Mouse (Mus musculus): ENCODE measurements around the gene Ctps. TPM values are rescaled to one million over a fixed set of nuclear protein-coding genes. Genes with fewer than 3 reads are reported as not detected.

Gene Ctps
- polyA plus RNA-seq, 1 experiment from 2014 or later: 132 TPM

DNA sequence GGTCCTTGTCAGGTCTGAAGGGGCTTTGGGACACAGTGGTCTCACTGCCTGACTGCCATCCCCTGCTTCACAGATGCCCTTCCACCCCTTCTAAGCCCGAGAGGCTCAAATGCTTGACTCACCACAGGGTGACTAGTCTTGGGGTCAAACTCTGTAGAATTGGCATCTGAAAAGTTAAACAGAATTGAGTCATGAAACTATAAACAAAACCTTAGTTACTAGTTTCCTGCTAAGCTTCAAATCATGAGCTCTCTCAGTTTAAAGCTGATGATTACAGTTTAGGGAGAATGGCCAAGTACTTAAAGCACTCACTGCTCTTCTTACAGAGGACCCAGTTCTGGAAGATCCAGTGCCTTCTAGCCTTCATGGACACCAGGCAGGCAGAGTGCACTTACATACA is 25.2 kb downstream of the Ctps start:
- 83% methylated on average over 1 of the region's 1 CpGs for WGBS
- Histone ChIP-seq H3K27ac (ENCODE audit: low read depth, low read length) (no peak overlapping the region), H3K27me3 (ENCODE audit: control insufficient read depth, insufficient read depth, low read length) (no peaks in the 10 kb centered on the region), H3K4me2 (no peak overlapping the region), H3K4me1 (ENCODE audit: control insufficient read depth, insufficient read depth, low read length) (no peaks in the 10 kb centered on the region), H3K36me3 (ENCODE audit: control insufficient read depth, insufficient read depth, low read length) (peaks cover 36% of the 10 kb centered on the region), H3K4me3 (ENCODE audit: low read depth, low read length) (no peak overlapping the region), H3K9ac (ENCODE audit: low read length) (no peak overlapping the region), H3K9me3 (ENCODE audit: control insufficient read depth, low read length) (no peaks in the 10 kb centered on the region)
- DNase-seq (ENCODE audit: low spot score, missing footprints) (no peak), ATAC-seq (ENCODE audit: low FRiP score) (no peak)

DNA sequence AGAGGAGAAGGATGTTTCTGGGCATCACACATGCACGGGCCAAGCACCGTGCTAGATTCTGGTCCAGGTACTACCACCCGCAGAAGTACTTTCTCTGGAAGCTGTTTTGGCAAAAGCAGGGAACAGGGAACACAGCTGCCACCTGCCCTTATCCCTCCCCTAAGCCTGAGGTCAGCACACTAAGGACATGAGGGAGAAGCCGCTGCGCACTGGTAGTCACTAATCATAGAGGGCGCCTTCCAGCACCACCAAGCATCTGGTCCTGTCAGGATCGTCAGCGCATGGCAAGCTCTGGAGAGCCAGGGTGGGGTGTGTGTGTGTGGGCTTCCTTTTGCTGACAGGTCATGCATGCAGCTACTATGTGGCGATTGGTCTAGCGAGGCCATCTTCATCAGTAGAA is 31.4 kb downstream of the Ctps start:
- no peak overlapping the region for H3K4me3 ChIP-seq (ENCODE audit: low read depth, low read length)
- no peaks in the 10 kb centered on the region for H3K4me1 ChIP-seq (ENCODE audit: control insufficient read depth, insufficient read depth, low read length)
- no peak overlapping the region for H3K9ac ChIP-seq (ENCODE audit: low read length)
- no peaks in the 10 kb centered on the region for H3K9me3 ChIP-seq (ENCODE audit: control insufficient read depth, low read length)
- 0 out of 2 replicates have a peak, but pooled peaks have one; percentile 20 for ATAC-seq (ENCODE audit: low FRiP score)
- DNase-seq (ENCODE audit: low spot score, missing footprints): no peak
- no peak overlapping the region for H3K27ac ChIP-seq (ENCODE audit: low read depth, low read length)
- H3K36me3 ChIP-seq (ENCODE audit: control insufficient read depth, insufficient read depth, low read length): peaks cover 26% of the 10 kb centered on the region
- H3K4me2 ChIP-seq: no peak overlapping the region
- 88% methylated on average over 10 of the region's 10 CpGs for WGBS
- no peaks in the 10 kb centered on the region for H3K27me3 ChIP-seq (ENCODE audit: control insufficient read depth, insufficient read depth, low read length)

DNA sequence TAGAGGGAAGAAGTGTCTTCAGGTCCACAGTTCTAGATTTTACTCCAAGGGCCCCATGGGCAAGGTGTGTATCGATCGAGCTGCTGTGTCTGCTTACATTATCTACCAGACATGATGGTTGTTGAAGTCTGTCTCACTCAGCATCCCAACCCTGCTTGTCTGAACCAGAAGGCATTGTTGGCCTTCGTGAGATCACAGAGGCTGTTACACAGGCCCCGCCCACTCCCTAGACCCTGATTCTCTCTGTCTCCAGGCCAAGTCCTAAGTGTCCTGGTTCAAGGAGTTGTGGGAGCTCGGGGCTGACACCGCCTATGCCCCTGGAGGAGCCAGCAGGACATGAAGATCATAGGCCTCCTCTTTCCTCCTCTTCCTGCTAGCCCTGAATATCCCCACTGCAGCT is 38.1 kb downstream of the Ctps start, which contains the start of gene Slfnl1:
Gene Slfnl1 (plus strand): TSS at position 246 of the 400 bp plus-strand sequence.
- Histone ChIP-seq H3K4me3 (ENCODE audit: low read depth, low read length) (no peak within 1 kb of the TSS), H3K9ac (ENCODE audit: low read length) (no peak within 1 kb of the TSS), H3K4me1 (ENCODE audit: control insufficient read depth, insufficient read depth, low read length) (no peaks in the 10 kb centered on the region), H3K27ac (ENCODE audit: low read depth, low read length) (no peak within 1 kb of the TSS), H3K9me3 (ENCODE audit: control insufficient read depth, low read length) (no peaks in the 10 kb centered on the region), H3K27me3 (ENCODE audit: control insufficient read depth, insufficient read depth, low read length) (no peaks in the 10 kb centered on the region), H3K36me3 (ENCODE audit: control insufficient read depth, insufficient read depth, low read length) (peaks cover 7% of the 10 kb centered on the region), H3K4me2 (no peak within 1 kb of the TSS)
- WGBS: 83% methylated on average over 6 of the region's 6 CpGs
- ATAC-seq (ENCODE audit: low FRiP score) (no peak), DNase-seq (ENCODE audit: low spot score, missing footprints) (no peak)

DNA sequence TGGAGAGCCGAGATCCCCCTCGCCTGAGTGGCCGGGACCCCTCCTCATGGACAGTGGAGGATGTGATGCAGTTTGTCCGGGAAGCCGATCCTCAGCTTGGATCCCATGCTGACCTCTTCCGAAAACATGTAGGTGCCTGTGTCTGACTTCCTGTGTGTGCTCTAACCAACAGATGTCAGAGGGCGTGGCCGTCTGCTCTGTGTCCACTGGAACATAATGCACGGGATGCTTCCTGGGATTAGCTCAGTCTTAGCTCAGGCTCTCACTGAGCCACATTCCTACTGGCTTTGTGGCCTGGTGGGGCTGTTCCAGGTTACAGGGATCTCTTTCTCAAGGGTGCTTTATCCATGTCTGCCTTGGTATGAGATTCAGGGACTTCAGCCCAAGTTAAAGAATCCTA is 41.9 kb downstream of the Ctps start:
- Histone ChIP-seq H3K27me3 (ENCODE audit: control insufficient read depth, insufficient read depth, low read length) (no peaks in the 10 kb centered on the region), H3K4me2 (no peak overlapping the region), H3K4me1 (ENCODE audit: control insufficient read depth, insufficient read depth, low read length) (no peaks in the 10 kb centered on the region), H3K9ac (ENCODE audit: low read length) (no peak overlapping the region), H3K36me3 (ENCODE audit: control insufficient read depth, insufficient read depth, low read length) (peaks cover 16% of the 10 kb centered on the region), H3K27ac (ENCODE audit: low read depth, low read length) (no peak overlapping the region), H3K4me3 (ENCODE audit: low read depth, low read length) (no peak overlapping the region), H3K9me3 (ENCODE audit: control insufficient read depth, low read length) (no peaks in the 10 kb centered on the region)
- ATAC-seq (ENCODE audit: low FRiP score) (no peak), DNase-seq (ENCODE audit: low spot score, missing footprints) (no peak)
- 71% methylated on average over 9 of the region's 9 CpGs for WGBS

DNA sequence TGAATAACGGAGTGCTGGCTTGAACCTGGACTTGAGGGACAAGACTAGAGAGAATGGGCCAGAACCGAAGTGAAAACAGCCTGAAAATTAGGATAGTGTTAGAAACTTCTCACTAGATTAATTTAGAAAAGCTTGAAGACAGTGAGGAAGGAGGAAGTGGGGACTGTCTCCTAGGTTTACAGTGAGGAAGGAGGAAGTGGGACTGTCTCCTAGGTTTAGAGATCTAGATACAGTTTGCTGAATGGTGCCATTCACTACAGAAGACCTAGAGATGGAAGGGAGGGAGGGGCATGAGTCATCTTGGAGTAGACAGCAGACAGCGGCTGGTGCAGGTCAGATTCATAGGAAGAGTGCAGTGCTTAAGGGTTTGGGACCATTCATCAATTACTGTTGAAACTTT is 47.0 kb downstream of the Ctps start:
- DNase-seq (ENCODE audit: low spot score, missing footprints) (no peak), ATAC-seq (ENCODE audit: low FRiP score) (no peak)
- WGBS: 96% methylated on average over 3 of the region's 3 CpGs
- Histone ChIP-seq H3K9me3 (ENCODE audit: control insufficient read depth, low read length) (no peaks in the 10 kb centered on the region), H3K36me3 (ENCODE audit: control insufficient read depth, insufficient read depth, low read length) (peaks cover 20% of the 10 kb centered on the region), H3K4me3 (ENCODE audit: low read depth, low read length) (no peak overlapping the region), H3K9ac (ENCODE audit: low read length) (no peak overlapping the region), H3K4me1 (ENCODE audit: control insufficient read depth, insufficient read depth, low read length) (no peaks in the 10 kb centered on the region), H3K27me3 (ENCODE audit: control insufficient read depth, insufficient read depth, low read length) (no peaks in the 10 kb centered on the region), H3K4me2 (no peak overlapping the region), H3K27ac (ENCODE audit: low read depth, low read length) (no peak overlapping the region)

DNA sequence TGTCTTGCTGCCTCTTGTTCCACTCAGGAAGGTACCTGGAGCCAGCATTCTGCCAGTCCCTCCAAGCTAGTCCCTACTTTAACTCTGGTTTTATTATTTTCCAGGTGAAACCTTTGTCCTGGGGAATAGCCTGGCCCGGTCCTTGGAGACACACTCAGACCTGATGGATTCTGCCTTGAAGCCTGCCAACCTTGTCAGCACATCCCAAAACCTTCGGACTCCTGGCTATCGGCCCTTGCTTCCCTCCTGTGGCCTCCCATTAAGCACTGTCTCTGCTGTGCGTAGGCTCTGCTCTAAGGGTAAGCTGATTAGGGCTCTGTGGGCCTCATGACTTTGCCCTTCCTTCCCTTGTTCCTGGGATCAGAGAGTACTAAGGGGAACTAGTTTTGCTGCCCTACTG is 47.7 kb downstream of the Ctps start:
- Histone ChIP-seq H3K36me3 (ENCODE audit: control insufficient read depth, insufficient read depth, low read length) (peaks cover 20% of the 10 kb centered on the region; the same call in 1 of the 2 replicates), H3K9ac (ENCODE audit: low read length) (no peak overlapping the region), H3K27ac (ENCODE audit: low read depth, low read length) (no peak overlapping the region), H3K4me1 (ENCODE audit: control insufficient read depth, insufficient read depth, low read length) (no peaks in the 10 kb centered on the region), H3K9me3 (ENCODE audit: control insufficient read depth, low read length) (no peaks in the 10 kb centered on the region), H3K4me3 (ENCODE audit: low read depth, low read length) (no peak overlapping the region), H3K27me3 (ENCODE audit: control insufficient read depth, insufficient read depth, low read length) (no peaks in the 10 kb centered on the region), H3K4me2 (no peak overlapping the region)
- WGBS: 86% methylated on average over 4 of the region's 4 CpGs
- ATAC-seq (ENCODE audit: low FRiP score) (no peak), DNase-seq (ENCODE audit: low spot score, missing footprints) (peak; percentile 14)

DNA sequence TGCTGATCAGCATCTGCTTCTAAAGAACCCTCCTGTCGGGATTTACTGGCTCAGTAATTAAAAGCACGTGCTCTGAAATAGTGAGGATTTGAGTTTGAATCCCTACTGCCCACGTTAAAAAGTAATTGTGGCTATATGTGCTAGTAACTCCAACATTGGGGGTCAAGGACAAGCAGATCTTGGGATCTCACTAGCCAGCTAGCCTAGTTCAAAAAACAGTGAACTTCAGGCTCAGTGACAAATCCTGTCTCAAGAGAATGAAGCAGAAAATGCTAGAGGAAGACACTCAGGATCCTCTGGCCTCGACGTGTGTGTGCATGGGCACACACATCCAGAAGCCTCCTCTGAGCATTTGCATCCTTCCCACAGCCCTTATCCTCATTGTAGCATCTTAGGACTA is 48.3 kb downstream of the Ctps start:
- no peak overlapping the region for H3K4me3 ChIP-seq (ENCODE audit: low read depth, low read length)
- no peaks in the 10 kb centered on the region for H3K27me3 ChIP-seq (ENCODE audit: control insufficient read depth, insufficient read depth, low read length)
- no peak overlapping the region for H3K27ac ChIP-seq (ENCODE audit: low read depth, low read length)
- peaks cover 20% of the 10 kb centered on the region; the same call in 1 of the 2 replicates for H3K36me3 ChIP-seq (ENCODE audit: control insufficient read depth, insufficient read depth, low read length)
- DNase-seq (ENCODE audit: low spot score, missing footprints) (peak; percentile 62), ATAC-seq (ENCODE audit: low FRiP score) (no peak)
- no peak overlapping the region for H3K9ac ChIP-seq (ENCODE audit: low read length)
- no peak overlapping the region for H3K4me2 ChIP-seq
- no peaks in the 10 kb centered on the region for H3K9me3 ChIP-seq (ENCODE audit: control insufficient read depth, low read length)
- 75% methylated on average over 5 of the region's 5 CpGs for WGBS
- H3K4me1 ChIP-seq (ENCODE audit: control insufficient read depth, insufficient read depth, low read length): no peaks in the 10 kb centered on the region

DNA sequence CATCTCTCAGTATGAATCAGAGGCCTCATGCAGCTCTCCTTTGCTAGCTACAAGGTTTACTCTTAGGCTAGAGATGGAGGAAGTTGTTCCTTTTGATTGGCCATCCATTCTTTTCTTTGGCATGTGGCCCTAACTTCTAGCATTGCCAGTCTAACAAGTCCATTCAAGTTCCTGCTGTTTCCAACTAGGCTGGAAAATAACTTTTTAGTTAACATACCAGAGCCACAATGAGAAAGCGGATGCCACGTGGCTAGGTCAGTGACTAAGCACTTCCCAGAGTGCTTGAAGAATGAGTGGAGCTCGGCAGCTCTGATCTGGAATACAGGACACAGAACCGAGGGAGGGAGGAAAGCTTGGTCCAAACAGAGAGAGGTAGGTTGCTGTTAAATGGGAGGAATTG is 52.7 kb downstream of the Ctps start:
- 90% methylated on average over 4 of the region's 4 CpGs for WGBS
- DNase-seq (ENCODE audit: low spot score, missing footprints) (peak; percentile 76), ATAC-seq (ENCODE audit: low FRiP score) (no peak)
- H3K4me1 ChIP-seq (ENCODE audit: control insufficient read depth, insufficient read depth, low read length): no peaks in the 10 kb centered on the region
- H3K4me3 ChIP-seq (ENCODE audit: low read depth, low read length): no peak overlapping the region
- no peaks in the 10 kb centered on the region for H3K27me3 ChIP-seq (ENCODE audit: control insufficient read depth, insufficient read depth, low read length)
- H3K36me3 ChIP-seq (ENCODE audit: control insufficient read depth, insufficient read depth, low read length): peaks cover 5% of the 10 kb centered on the region; the same call in 1 of the 2 replicates
- H3K4me2 ChIP-seq: no peak overlapping the region
- H3K27ac ChIP-seq (ENCODE audit: low read depth, low read length): no peak overlapping the region
- no peaks in the 10 kb centered on the region for H3K9me3 ChIP-seq (ENCODE audit: control insufficient read depth, low read length)
- H3K9ac ChIP-seq (ENCODE audit: low read length): no peak overlapping the region

DNA sequence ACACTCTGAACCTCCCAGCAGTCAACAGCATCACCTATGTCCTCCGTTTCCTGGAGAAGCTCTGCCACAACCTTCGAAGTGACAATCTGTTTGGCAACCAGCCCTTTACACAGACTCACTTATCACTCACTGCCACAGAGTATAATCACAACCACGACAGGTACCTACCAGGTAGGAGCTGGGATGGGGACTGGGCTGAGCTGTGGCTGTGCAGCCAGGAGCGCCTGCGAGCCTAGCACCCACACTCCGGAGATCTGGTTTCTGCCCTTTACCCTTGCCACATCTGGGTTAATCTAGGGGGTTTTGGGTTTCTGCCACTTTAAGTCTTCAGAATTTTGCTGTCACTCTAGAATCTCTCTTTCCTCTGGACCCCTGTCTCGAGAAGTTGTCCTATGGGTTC is 53.2 kb downstream of the Ctps start:
- peak; percentile 17 for DNase-seq (ENCODE audit: low spot score, missing footprints)
- H3K27ac ChIP-seq (ENCODE audit: low read depth, low read length): no peak overlapping the region
- no peaks in the 10 kb centered on the region for H3K9me3 ChIP-seq (ENCODE audit: control insufficient read depth, low read length)
- ATAC-seq (ENCODE audit: low FRiP score): no peak
- WGBS: 93% methylated on average over 7 of the region's 7 CpGs
- no peak overlapping the region for H3K9ac ChIP-seq (ENCODE audit: low read length)
- no peaks in the 10 kb centered on the region for H3K27me3 ChIP-seq (ENCODE audit: control insufficient read depth, insufficient read depth, low read length)
- H3K4me3 ChIP-seq (ENCODE audit: low read depth, low read length): no peak overlapping the region
- H3K4me2 ChIP-seq: no peak overlapping the region
- H3K36me3 ChIP-seq (ENCODE audit: control insufficient read depth, insufficient read depth, low read length): peaks cover 3% of the 10 kb centered on the region; the same call in 1 of the 2 replicates
- no peaks in the 10 kb centered on the region for H3K4me1 ChIP-seq (ENCODE audit: control insufficient read depth, insufficient read depth, low read length)

DNA sequence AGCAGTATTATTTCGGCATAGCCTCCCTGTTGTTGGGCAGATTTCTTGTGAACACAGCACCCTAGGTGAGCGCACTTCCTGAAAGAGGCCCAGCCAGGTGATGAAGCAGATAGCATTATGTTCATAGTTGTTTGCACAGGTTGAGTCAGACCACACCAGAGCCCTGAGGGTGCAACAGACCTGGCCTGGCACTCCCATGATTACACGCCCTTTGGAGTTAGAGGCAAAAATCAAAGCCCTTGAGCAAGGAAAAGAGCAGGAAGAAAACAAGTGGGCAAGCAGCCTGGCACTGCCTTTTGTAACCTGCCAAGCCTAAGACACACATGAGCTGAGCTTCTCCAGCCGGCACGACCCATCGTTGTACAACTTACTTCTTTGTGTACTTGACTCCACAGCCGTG is 53.6 kb downstream of the Ctps start:
- Histone ChIP-seq H3K27ac (ENCODE audit: low read depth, low read length) (no peak overlapping the region), H3K27me3 (ENCODE audit: control insufficient read depth, insufficient read depth, low read length) (no peaks in the 10 kb centered on the region), H3K4me2 (no peak overlapping the region), H3K9me3 (ENCODE audit: control insufficient read depth, low read length) (no peaks in the 10 kb centered on the region), H3K4me1 (ENCODE audit: control insufficient read depth, insufficient read depth, low read length) (no peaks in the 10 kb centered on the region), H3K4me3 (ENCODE audit: low read depth, low read length) (no peak overlapping the region), H3K36me3 (ENCODE audit: control insufficient read depth, insufficient read depth, low read length) (peaks cover 3% of the 10 kb centered on the region; the same call in 1 of the 2 replicates), H3K9ac (ENCODE audit: low read length) (no peak overlapping the region)
- ATAC-seq (ENCODE audit: low FRiP score) (no peak), DNase-seq (ENCODE audit: low spot score, missing footprints) (peak; percentile 51)
- 92% methylated on average over 7 of the region's 7 CpGs for WGBS
